Mouse (Mus musculus): ENCODE results near the gene Pou2f3. TPM values are rescaled to one million over a fixed set of nuclear protein-coding genes. Genes with fewer than 3 reads are reported as not detected.
"Not testable (repeated sequence)": the region's sequence is repeated elsewhere in the genome, so short reads cannot be mapped to it uniquely, and the experiment has no call there.

Gene Pou2f3
- polyA plus RNA-seq, 1 experiment: 0.07 TPM

GRCm38 (mm10) chr9:43132380-43132779, 77.8 kb downstream of the Pou2f3 start:
- no peak for TF ChIP-seq POLR2A (IDR thresholded peaks at IDR 0.05; ENCODE audit: borderline replicate concordance, insufficient read depth, low read length)
- no peak for TF ChIP-seq CTCF (IDR thresholded peaks at IDR 0.05; ENCODE audit: borderline replicate concordance, insufficient read depth, low read depth, low read length)
- H3K4me1 ChIP-seq (ENCODE audit: control insufficient read depth, insufficient read depth, low read length): peaks cover 4% of the 10 kb centered on the region; the same call in 1 of the 2 replicates

DNA sequence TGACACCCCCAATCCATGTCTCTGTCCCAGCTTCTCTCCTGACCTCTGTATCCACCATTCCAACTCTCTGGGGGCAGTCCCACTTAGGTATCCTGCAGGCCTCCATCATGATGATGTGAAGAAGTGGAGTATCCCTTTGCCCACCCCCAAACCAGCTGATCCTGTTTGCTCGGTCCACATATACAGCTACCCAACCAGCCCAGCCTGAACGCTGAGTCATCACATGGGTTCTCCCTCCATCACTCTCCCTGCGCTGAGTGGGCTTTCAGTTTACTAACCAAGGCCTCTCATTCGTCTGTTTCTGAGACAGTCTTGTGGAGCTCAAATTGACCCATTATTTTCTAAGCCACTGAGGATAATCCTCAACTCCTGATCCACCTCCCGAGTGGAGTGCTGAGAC, 78.2 kb downstream of the Pou2f3 start:
- Histone ChIP-seq H3K27me3 (ENCODE audit: control insufficient read depth, insufficient read depth, low read length) (no peaks in the 10 kb centered on the region), H3K4me3 (replicated peaks; ENCODE audit: insufficient read depth, low read depth, low read length) (no peak overlapping the region), H3K4me1 (ENCODE audit: control insufficient read depth, insufficient read depth, low read length) (peaks cover 9% of the 10 kb centered on the region), H3K27ac (ENCODE audit: insufficient read depth, low read length) (no peak overlapping the region)
- whole genome bisulfite sequencing: 89% methylated on average over 5 of the region's 5 CpGs
- no peak for TF ChIP-seq CTCF (IDR thresholded peaks at IDR 0.05; ENCODE audit: borderline replicate concordance, insufficient read depth, low read depth, low read length)
- TF ChIP-seq POLR2A (IDR thresholded peaks at IDR 0.05; ENCODE audit: borderline replicate concordance, insufficient read depth, low read length): no peak
- no peak for DNase-seq

More at GRCm38 (mm10) chr9:43132380-43132779, 77.8 kb downstream of the Pou2f3 start:
- Histone ChIP-seq H3K27me3 (ENCODE audit: control insufficient read depth, insufficient read depth, low read length) (no peaks in the 10 kb centered on the region), H3K4me3 (replicated peaks; ENCODE audit: insufficient read depth, low read depth, low read length) (no peak overlapping the region), H3K27ac (ENCODE audit: insufficient read depth, low read length) (no peak overlapping the region)
- WGBS: 55% methylated on average over 4 of the region's 4 CpGs
- DNase-seq: no peak

DNA sequence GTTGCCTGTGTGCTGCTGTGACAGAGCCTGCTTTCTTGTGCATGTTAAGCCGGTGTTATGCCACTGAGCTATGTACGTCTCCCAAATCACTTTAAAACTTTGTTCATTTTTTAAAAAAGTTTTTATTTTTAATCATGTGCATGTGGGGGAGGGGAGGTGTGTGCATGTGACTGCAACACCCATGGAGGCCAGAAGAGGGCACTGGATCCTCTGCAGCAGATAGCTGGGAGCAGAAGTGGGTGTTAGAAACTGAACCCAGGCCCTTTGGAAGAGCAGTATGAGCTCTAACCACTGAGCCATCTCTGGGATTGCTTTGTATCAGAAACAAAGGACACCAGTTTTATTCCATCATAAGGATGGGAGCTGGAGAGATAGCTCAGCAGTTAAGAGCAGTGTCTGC, 79.5 kb downstream of the Pou2f3 start:
- Histone ChIP-seq H3K27ac (ENCODE audit: insufficient read depth, low read length) (no peak overlapping the region), H3K27me3 (ENCODE audit: control insufficient read depth, insufficient read depth, low read length) (no peaks in the 10 kb centered on the region), H3K4me1 (ENCODE audit: control insufficient read depth, insufficient read depth, low read length) (peaks cover 11% of the 10 kb centered on the region), H3K4me3 (replicated peaks; ENCODE audit: insufficient read depth, low read depth, low read length) (no peak overlapping the region)
- no peak for DNase-seq
- TF ChIP-seq CTCF (IDR thresholded peaks at IDR 0.05; ENCODE audit: borderline replicate concordance, insufficient read depth, low read depth, low read length): no peak
- no peak for TF ChIP-seq POLR2A (IDR thresholded peaks at IDR 0.05; ENCODE audit: borderline replicate concordance, insufficient read depth, low read length)
- 96% methylated on average over 2 of the region's 2 CpGs for WGBS

DNA sequence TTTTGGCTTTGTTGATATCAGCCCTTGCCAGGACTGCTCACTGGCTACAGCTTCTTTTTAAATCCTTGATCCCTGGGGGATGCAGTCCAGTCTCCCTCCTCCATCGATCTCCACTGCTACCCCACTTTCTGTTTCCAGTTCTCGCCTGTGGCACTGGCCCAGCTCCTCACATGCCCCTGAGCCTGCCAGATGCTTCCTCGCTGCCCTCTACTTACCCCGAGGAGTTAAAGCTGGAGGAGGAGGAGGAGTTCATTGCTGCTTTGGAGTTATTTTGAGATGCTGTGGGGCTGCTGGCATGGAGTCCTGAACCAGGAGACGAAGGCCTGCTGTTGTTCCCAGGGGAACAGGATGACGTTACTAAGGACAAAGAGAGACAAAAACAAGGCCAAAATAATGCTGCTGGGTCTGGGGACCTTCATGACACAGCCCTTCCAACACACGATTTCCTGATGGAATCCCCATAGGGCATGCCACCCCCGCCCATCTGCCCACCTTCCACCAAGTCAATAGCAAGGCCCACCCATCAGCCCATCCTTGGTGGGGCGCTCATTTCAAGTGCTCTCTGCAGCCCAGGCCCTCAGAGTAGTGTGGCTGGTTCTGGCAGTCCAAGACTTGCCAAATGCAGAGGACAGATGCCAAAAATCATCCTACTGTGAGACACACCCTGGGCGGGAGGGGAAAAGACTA, 82.9 kb downstream of the Pou2f3 start:
- Histone ChIP-seq H3K4me1 (ENCODE audit: control insufficient read depth, insufficient read depth, low read length) (peaks cover 11% of the 10 kb centered on the region), H3K27me3 (ENCODE audit: control insufficient read depth, insufficient read depth, low read length) (no peaks in the 10 kb centered on the region), H3K4me3 (replicated peaks; ENCODE audit: insufficient read depth, low read depth, low read length) (no peak overlapping the region), H3K27ac (ENCODE audit: insufficient read depth, low read length) (no peak overlapping the region)
- 27% methylated on average over 10 of the region's 10 CpGs for WGBS
- TF ChIP-seq CTCF (IDR thresholded peaks at IDR 0.05; ENCODE audit: borderline replicate concordance, insufficient read depth, low read depth, low read length) (no peak), POLR2A (IDR thresholded peaks at IDR 0.05; ENCODE audit: borderline replicate concordance, insufficient read depth, low read length) (no peak)
- DNase-seq: peak in 1 of 2 experiments; percentile 33

GRCm38 (mm10) chr9:43122379-43122778, 87.8 kb downstream of the Pou2f3 start:
- Histone ChIP-seq H3K27me3 (ENCODE audit: control insufficient read depth, insufficient read depth, low read length) (no peaks in the 10 kb centered on the region), H3K4me1 (ENCODE audit: control insufficient read depth, insufficient read depth, low read length) (peaks cover 6% of the 10 kb centered on the region), H3K27ac (ENCODE audit: insufficient read depth, low read length) (no peak overlapping the region), H3K4me3 (replicated peaks; ENCODE audit: insufficient read depth, low read depth, low read length) (no peak overlapping the region)
- no peak for DNase-seq
- peak; percentile 23; the same call in 1 of the 2 replicates for TF ChIP-seq CTCF (IDR thresholded peaks at IDR 0.05; ENCODE audit: borderline replicate concordance, insufficient read depth, low read depth, low read length)
- TF ChIP-seq POLR2A (IDR thresholded peaks at IDR 0.05; ENCODE audit: borderline replicate concordance, insufficient read depth, low read length): no peak
- 24% methylated on average over 1 of the region's 1 CpGs for WGBS

- DNase-seq; H3K4me3 ChIP-seq (replicated peaks; ENCODE audit: insufficient read depth, low read depth, low read length); H3K27me3 ChIP-seq (ENCODE audit: control insufficient read depth, insufficient read depth, low read length); H3K4me1 ChIP-seq (ENCODE audit: control insufficient read depth, insufficient read depth, low read length); H3K27ac ChIP-seq (ENCODE audit: insufficient read depth, low read length): not testable (repeated sequence)
- 88% methylated on average over 2 of the region's 2 CpGs for WGBS
Observed at GRCm38 (mm10) chr9:43121948-43122347, 88.2 kb downstream of the Pou2f3 start.

- no peak for TF ChIP-seq POLR2A (IDR thresholded peaks at IDR 0.05; ENCODE audit: borderline replicate concordance, insufficient read depth, low read length)
- TF ChIP-seq CTCF (IDR thresholded peaks at IDR 0.05; ENCODE audit: borderline replicate concordance, insufficient read depth, low read depth, low read length): no peak
- 92% methylated on average over 6 of the region's 6 CpGs for WGBS
- no peak for DNase-seq
- H3K27me3 ChIP-seq (ENCODE audit: control insufficient read depth, insufficient read depth, low read length): no peaks in the 10 kb centered on the region
- H3K4me1 ChIP-seq (ENCODE audit: control insufficient read depth, insufficient read depth, low read length): no peaks in the 10 kb centered on the region
- no peak overlapping the region for H3K27ac ChIP-seq (ENCODE audit: insufficient read depth, low read length)
- no peak overlapping the region for H3K4me3 ChIP-seq (replicated peaks; ENCODE audit: insufficient read depth, low read depth, low read length)
Observed at GRCm38 (mm10) chr9:43116997-43117336, 93.2 kb downstream of the Pou2f3 start.

DNA sequence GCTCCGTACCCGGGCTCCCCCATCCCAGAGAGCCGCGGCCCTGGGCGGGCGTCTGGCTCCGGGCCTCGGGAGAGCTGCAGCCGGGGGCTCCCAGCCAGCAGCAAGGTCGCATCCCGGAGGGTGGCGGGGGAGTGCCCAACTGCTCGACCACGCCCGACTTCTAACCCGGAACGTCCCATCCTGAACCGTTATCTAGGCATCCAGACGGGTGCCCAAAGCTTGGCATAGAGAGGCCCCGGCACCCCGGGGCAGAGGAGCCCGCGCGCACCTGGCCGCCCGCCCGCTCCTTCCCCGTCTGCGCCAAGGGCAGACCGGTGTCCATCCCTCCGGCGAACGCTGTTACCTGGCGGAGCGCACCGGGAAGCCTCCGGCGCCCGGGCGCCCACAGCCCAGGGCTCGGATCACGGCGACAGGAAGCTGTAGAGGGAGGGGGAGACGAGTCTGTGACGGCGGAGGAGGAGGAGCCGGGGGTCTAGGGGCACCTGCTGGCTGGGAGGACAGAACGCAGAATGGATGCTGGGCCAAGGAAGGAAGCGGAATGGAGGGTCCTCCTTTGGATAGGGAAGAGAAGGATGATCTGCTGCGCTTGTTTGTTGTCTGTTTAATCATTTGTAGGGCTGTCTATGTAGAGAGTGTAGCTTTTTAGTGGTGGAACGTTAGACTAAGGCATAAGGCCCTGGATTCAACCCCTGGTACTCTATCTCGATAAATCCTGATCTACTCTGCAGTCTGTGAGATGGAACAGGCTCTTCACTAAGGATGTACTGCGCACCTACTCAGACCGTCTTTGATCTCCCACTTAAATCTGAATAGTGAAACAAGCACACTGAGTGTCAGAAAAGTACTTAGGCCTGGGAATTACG, 93.8 kb downstream of the Pou2f3 start, which contains the start of gene Tmem136:
Gene Tmem136 (minus strand): TSS at position 437 of the 863 bp plus-strand sequence.
- Histone ChIP-seq H3K27me3 (ENCODE audit: control insufficient read depth, insufficient read depth, low read length) (no peaks in the 10 kb centered on the region), H3K4me3 (replicated peaks; ENCODE audit: insufficient read depth, low read depth, low read length) (peak within 1 kb of the TSS; percentile 67), H3K27ac (ENCODE audit: insufficient read depth, low read length) (peak within 1 kb of the TSS; percentile 80), H3K4me1 (ENCODE audit: control insufficient read depth, insufficient read depth, low read length) (no peaks in the 10 kb centered on the region)
- TF ChIP-seq POLR2A (IDR thresholded peaks at IDR 0.05; ENCODE audit: borderline replicate concordance, insufficient read depth, low read length) (peak; percentile 47; the same call in 1 of the 2 replicates), CTCF (IDR thresholded peaks at IDR 0.05; ENCODE audit: borderline replicate concordance, insufficient read depth, low read depth, low read length) (no peak)
- 4% methylated on average over 55 of the region's 55 CpGs for WGBS
- peak; percentile 76 to 85 for DNase-seq

Data from cerebellum, adult 2 months (tissue).